In genomic region chr12:111812611-111813010, GRCm38 (mm10) we compare ENCODE assay signal across 8 mouse cellular contexts. TPM values are rescaled to one million over a fixed set of nuclear protein-coding genes. Genes with fewer than 3 reads are reported as not detected.
DNase-seq lines count a peak whose midpoint lies in the region; ATAC-seq and TF ChIP-seq lines count a peak whose summit lies in the region.

No protein-coding gene starts in this region.

- ATAC-seq in heart, postnatal 0 days (ENCODE audit: insufficient read depth, low read depth), result no peak
- no peak for ATAC-seq in hindbrain, embryonic 16.5 days
- ATAC-seq in midbrain, postnatal 0 days (ENCODE audit: low FRiP score), result no peak
- ATAC-seq in granulocyte monocyte progenitor cell, adult 5-6 weeks (replicated peaks; ENCODE audit: poor library complexity, severe bottlenecking), result no peak
- ATAC-seq in cerebellum, adult (ENCODE audit: insufficient number of reproducible peaks, low FRiP score, low TSS enrichment), result no peak

- TF ChIP-seq CTCF in heart, postnatal 0 days (IDR thresholded peaks at IDR 0.05; ENCODE audit: low read depth), result no peak
- no peak for TF ChIP-seq CTCF in midbrain, postnatal 0 days (IDR thresholded peaks at IDR 0.05)

- WGBS in heart, postnatal 0 days, result 63% methylated on average over 12 of the region's 12 CpGs
- 76% methylated on average over 12 of the region's 12 CpGs for WGBS in embryonic facial prominence, embryonic 10.5 days
- WGBS in hindbrain, embryonic 16.5 days, result 74% methylated on average over 12 of the region's 12 CpGs
- 72% methylated on average over 12 of the region's 12 CpGs for WGBS in midbrain, postnatal 0 days

- H3K27ac ChIP-seq in heart, postnatal 0 days (ENCODE audit: low read depth), result no peak overlapping the region
- H3K27ac ChIP-seq in embryonic facial prominence, embryonic 10.5 days (replicated peaks), result no peak overlapping the region
- H3K27ac ChIP-seq in hindbrain, embryonic 16.5 days (ENCODE audit: low read depth, low read length), result no peak overlapping the region
- no peak overlapping the region for H3K27ac ChIP-seq in midbrain, postnatal 0 days (ENCODE audit: low read depth, low read length)

- H3K27me3 ChIP-seq in heart, postnatal 0 days (ENCODE audit: control insufficient read depth, insufficient read depth, low read length), result no peaks in the 10 kb centered on the region
- no peaks in the 10 kb centered on the region for H3K27me3 ChIP-seq in embryonic facial prominence, embryonic 10.5 days (replicated peaks; ENCODE audit: low read depth, poor library complexity, severe bottlenecking)
- H3K27me3 ChIP-seq in hindbrain, embryonic 16.5 days (replicated peaks; ENCODE audit: control insufficient read depth, insufficient read depth, low read length), result no peaks in the 10 kb centered on the region
- no peaks in the 10 kb centered on the region for H3K27me3 ChIP-seq in midbrain, postnatal 0 days (ENCODE audit: insufficient read depth, low read length)

- H3K9me3 ChIP-seq in heart, postnatal 0 days (replicated peaks; ENCODE audit: control insufficient read depth, low read length), result no peaks in the 10 kb centered on the region
- no peaks in the 10 kb centered on the region for H3K9me3 ChIP-seq in embryonic facial prominence, embryonic 10.5 days
- H3K9me3 ChIP-seq in hindbrain, embryonic 16.5 days (ENCODE audit: control insufficient read depth, low read length), result no peaks in the 10 kb centered on the region
- H3K9me3 ChIP-seq in midbrain, postnatal 0 days (ENCODE audit: low read length), result no peaks in the 10 kb centered on the region

- H3K4me2 ChIP-seq in heart, postnatal 0 days (ENCODE audit: low read depth, low read length), result peak overlapping the region; percentile 86
- no peak overlapping the region; the same call in none of the 2 replicates for H3K4me2 ChIP-seq in hindbrain, embryonic 16.5 days (ENCODE audit: low read length)
- no peak overlapping the region for H3K4me2 ChIP-seq in midbrain, postnatal 0 days (ENCODE audit: low read depth, low read length, poor library complexity, severe bottlenecking)

- intact Hi-C loops in heart, postnatal 14 days (cut with DNase I), result no loop called here

- H3K4me1 ChIP-seq in heart, postnatal 0 days (ENCODE audit: control insufficient read depth, insufficient read depth), result peaks cover 29% of the 10 kb centered on the region
- peaks cover 55% of the 10 kb centered on the region for H3K4me1 ChIP-seq in embryonic facial prominence, embryonic 10.5 days
- H3K4me1 ChIP-seq in hindbrain, embryonic 16.5 days (ENCODE audit: control insufficient read depth, insufficient read depth, low read depth, low read length), result peaks cover 26% of the 10 kb centered on the region
- peaks cover 4% of the 10 kb centered on the region; the same call in 1 of the 2 replicates for H3K4me1 ChIP-seq in midbrain, postnatal 0 days (ENCODE audit: insufficient read depth, low read length)

- TF ChIP-seq EP300 in heart, postnatal 0 days (IDR thresholded peaks at IDR 0.05; ENCODE audit: low read depth), result no peak

- no peak for DNase-seq in heart, postnatal 0 days (ENCODE audit: low spot score)
- no peak for DNase-seq in heart, postnatal 14 days
- no peak for DNase-seq in embryonic facial prominence, embryonic 10.5 days (ENCODE audit: low spot score)
- no peak for DNase-seq in midbrain, postnatal 0 days (ENCODE audit: low spot score)
- no peak for DNase-seq in kidney, adult 18-20 months

- no peak overlapping the region for H3K4me3 ChIP-seq in heart, postnatal 0 days (ENCODE audit: low read depth, low read length)
- peak overlapping the region; percentile 87 for H3K4me3 ChIP-seq in embryonic facial prominence, embryonic 10.5 days
- peak overlapping the region; percentile 53 for H3K4me3 ChIP-seq in hindbrain, embryonic 16.5 days (ENCODE audit: low read length)
- H3K4me3 ChIP-seq in midbrain, postnatal 0 days (ENCODE audit: low read depth, low read length), result peak overlapping the region; percentile 83; the same call in 1 of the 2 replicates

- H3K9ac ChIP-seq in heart, postnatal 0 days (replicated peaks; ENCODE audit: low read depth, low read length), result no peak overlapping the region
- no peak overlapping the region for H3K9ac ChIP-seq in hindbrain, embryonic 16.5 days (ENCODE audit: low read depth, low read length)
- no peak overlapping the region for H3K9ac ChIP-seq in midbrain, postnatal 0 days (replicated peaks; ENCODE audit: low read length, poor library complexity, severe bottlenecking)

- H3K36me3 ChIP-seq in heart, postnatal 0 days (replicated peaks; ENCODE audit: control insufficient read depth, insufficient read depth, low read length), result peaks cover 13% of the 10 kb centered on the region
- H3K36me3 ChIP-seq in embryonic facial prominence, embryonic 10.5 days (replicated peaks), result peaks cover 41% of the 10 kb centered on the region
- H3K36me3 ChIP-seq in hindbrain, embryonic 16.5 days (ENCODE audit: control insufficient read depth, insufficient read depth, low read length), result peaks cover 7% of the 10 kb centered on the region; the same call in 1 of the 2 replicates
- peaks cover 7% of the 10 kb centered on the region for H3K36me3 ChIP-seq in midbrain, postnatal 0 days (ENCODE audit: insufficient read depth, low read length)

RNA-seq across cellular contexts. Expression of gene Xrcc3, which starts 1.1 kb away (rescaled TPM):
- total RNA-seq in heart, postnatal 0 days (2014; rRNA removed; ENCODE audit: low replicate concordance), result 3.5 and 40.9 TPM in 2 replicates
- 1.6 and 2.0 TPM in 2 replicates for polyA plus RNA-seq in heart, postnatal 0 days (2015; fragmentation: Nextera tagmentation; extraction: Ambion mirVana)
- total RNA-seq in heart, postnatal 14 days (2021), result 1 to 10 TPM; 2.1 to 3.1 TPM
- 21.7 and 22.2 TPM in 2 replicates for polyA plus RNA-seq in embryonic facial prominence, embryonic 10.5 days (2016; fragmentation: Nextera tagmentation; extraction: Ambion mirVana)
- 3.3 and 4.2 TPM in 2 replicates for polyA plus RNA-seq in hindbrain, embryonic 16.5 days (2015; fragmentation: Nextera tagmentation; extraction: Ambion mirVana)
- total RNA-seq in midbrain, postnatal 0 days (2014; rRNA removed), result 4.1 and 5.4 TPM in 2 replicates
- 1.7 and 2.5 TPM in 2 replicates for polyA plus RNA-seq in midbrain, postnatal 0 days (2015; fragmentation: Nextera tagmentation; extraction: Ambion mirVana)
- total RNA-seq in granulocyte monocyte progenitor cell, adult 5-6 weeks (2014; fragmentation: Nextera tagmentation), result 16.7 and 31.1 TPM in 2 replicates
- total RNA-seq in granulocyte monocyte progenitor cell, adult 5-6 weeks (2017), result 6.8 and 8.6 TPM in 2 replicates

RNA-seq across cellular contexts. Expression of gene Zfyve21, which starts 1.4 kb away (rescaled TPM):
- 75.9 and 85.0 TPM in 2 replicates for total RNA-seq in heart, postnatal 0 days (2014; rRNA removed; ENCODE audit: low replicate concordance)
- polyA plus RNA-seq in heart, postnatal 0 days (2015; fragmentation: Nextera tagmentation; extraction: Ambion mirVana), result 91.1 and 106 TPM in 2 replicates
- total RNA-seq in heart, postnatal 14 days (2021), result 10 to 100 TPM; 55.3 to 59.7 TPM
- polyA plus RNA-seq in embryonic facial prominence, embryonic 10.5 days (2016; fragmentation: Nextera tagmentation; extraction: Ambion mirVana), result 75.0 TPM in 2 replicates
- polyA plus RNA-seq in hindbrain, embryonic 16.5 days (2015; fragmentation: Nextera tagmentation; extraction: Ambion mirVana), result 44.7 and 46.9 TPM in 2 replicates
- 30.6 and 30.9 TPM in 2 replicates for total RNA-seq in midbrain, postnatal 0 days (2014; rRNA removed)
- 29.7 and 37.2 TPM in 2 replicates for polyA plus RNA-seq in midbrain, postnatal 0 days (2015; fragmentation: Nextera tagmentation; extraction: Ambion mirVana)
- total RNA-seq in granulocyte monocyte progenitor cell, adult 5-6 weeks (2014; fragmentation: Nextera tagmentation), result 14.0 and 19.5 TPM in 2 replicates
- total RNA-seq in granulocyte monocyte progenitor cell, adult 5-6 weeks (2017), result 5.3 and 6.2 TPM in 2 replicates

RNA-seq across cellular contexts. Expression of gene Klc1, which starts 54.0 kb away (rescaled TPM):
- 82.7 and 129 TPM in 2 replicates for total RNA-seq in heart, postnatal 0 days (2014; rRNA removed; ENCODE audit: low replicate concordance)
- polyA plus RNA-seq in heart, postnatal 0 days (2015; fragmentation: Nextera tagmentation; extraction: Ambion mirVana), result 86.8 and 90.9 TPM in 2 replicates
- 100 to 1,000 TPM; 120 to 129 TPM for total RNA-seq in heart, postnatal 14 days (2021)
- polyA plus RNA-seq in embryonic facial prominence, embryonic 10.5 days (2016; fragmentation: Nextera tagmentation; extraction: Ambion mirVana), result 130 and 131 TPM in 2 replicates
- 630 and 654 TPM in 2 replicates for polyA plus RNA-seq in hindbrain, embryonic 16.5 days (2015; fragmentation: Nextera tagmentation; extraction: Ambion mirVana)
- total RNA-seq in midbrain, postnatal 0 days (2014; rRNA removed), result 509 and 579 TPM in 2 replicates
- polyA plus RNA-seq in midbrain, postnatal 0 days (2015; fragmentation: Nextera tagmentation; extraction: Ambion mirVana), result 653 and 669 TPM in 2 replicates
- 45.3 and 48.2 TPM in 2 replicates for total RNA-seq in granulocyte monocyte progenitor cell, adult 5-6 weeks (2014; fragmentation: Nextera tagmentation)
- total RNA-seq in granulocyte monocyte progenitor cell, adult 5-6 weeks (2017), result 26.7 and 42.1 TPM in 2 replicates
